Mouse (Mus musculus): ENCODE measurements around the gene Sgta.

Sgta gene

GRCm38 (mm10) chr10:81019687-81020086 is 40.3 kb downstream of the Sgta start:
- DNase-seq (ENCODE audit: low read depth, low spot score), result no peak

- DNase-seq (ENCODE audit: low read depth, low spot score), result peak; percentile 51
Measured at GRCm38 (mm10) chr10:81018326-81018725, 41.7 kb downstream of the Sgta start.

- DNase-seq (ENCODE audit: low read depth, low spot score), result peak; percentile 62
Measured at GRCm38 (mm10) chr10:81016645-81017044, 43.3 kb downstream of the Sgta start.

- DNase-seq (ENCODE audit: low read depth, low spot score), result no peak
Measured at GRCm38 (mm10) chr10:81015666-81016065, 44.3 kb downstream of the Sgta start.

- peak; percentile 98 for DNase-seq (ENCODE audit: low read depth, low spot score)
Measured at GRCm38 (mm10) chr10:81014393-81015384, 45.3 kb downstream of the Sgta start, which contains the start of gene Gng7. Gene Gng7 (minus strand): TSS chr10:81014945.

- no peak for DNase-seq (ENCODE audit: low read depth, low spot score)
Measured at GRCm38 (mm10) chr10:81010851-81011250, 49.1 kb downstream of the Sgta start.

GRCm38 (mm10) chr10:81007240-81007639 is 52.7 kb downstream of the Sgta start:
- DNase-seq (ENCODE audit: low read depth, low spot score), result no peak

GRCm38 (mm10) chr10:81006005-81006677 is 53.8 kb downstream of the Sgta start:
- no peak for DNase-seq (ENCODE audit: low read depth, low spot score)

GRCm38 (mm10) chr10:81001161-81001560 is 58.8 kb downstream of the Sgta start:
- no peak for DNase-seq (ENCODE audit: low read depth, low spot score)

- DNase-seq (ENCODE audit: low read depth, low spot score), result no peak
Measured at GRCm38 (mm10) chr10:81000197-81001062, 59.6 kb downstream of the Sgta start.

- peak; percentile 92 for DNase-seq (ENCODE audit: low read depth, low spot score)
Measured at GRCm38 (mm10) chr10:80999362-81000196, 60.4 kb downstream of the Sgta start.

GRCm38 (mm10) chr10:80998778-80999177 is 61.2 kb downstream of the Sgta start:
- peak; percentile 67 for DNase-seq (ENCODE audit: low read depth, low spot score)

- no peak for DNase-seq (ENCODE audit: low read depth, low spot score)
Measured at GRCm38 (mm10) chr10:80998021-80998420, 62.0 kb downstream of the Sgta start.

- no peak for DNase-seq (ENCODE audit: low read depth, low spot score)
Measured at GRCm38 (mm10) chr10:80997332-80997731, 62.6 kb downstream of the Sgta start.

GRCm38 (mm10) chr10:80996501-80996900 is 63.5 kb downstream of the Sgta start:
- no peak for DNase-seq (ENCODE audit: low read depth, low spot score)

GRCm38 (mm10) chr10:80995091-80995632 is 64.8 kb downstream of the Sgta start:
- DNase-seq (ENCODE audit: low read depth, low spot score), result peak; percentile 87

- no peak for DNase-seq (ENCODE audit: low read depth, low spot score)
Measured at GRCm38 (mm10) chr10:80994621-80995020, 65.4 kb downstream of the Sgta start.
